Mouse (Mus musculus): ENCODE data around the gene Pold2. TPM values are rescaled to one million over a fixed set of nuclear protein-coding genes. Genes with fewer than 3 reads are reported as not detected.

Pold2 gene
- polyA plus RNA-seq, 1 experiment from 2014 or later: 72.1 TPM

GRCm38 (mm10) chr11:5855481-5855880 is 22.6 kb downstream of the Pold2 start:
- Histone ChIP-seq H3K4me1 (replicated peaks; ENCODE audit: control insufficient read depth, insufficient read depth, low read length) (no peaks in the 10 kb centered on the region), H3K27me3 (replicated peaks; ENCODE audit: control insufficient read depth, insufficient read depth, low read length) (peaks cover 4% of the 10 kb centered on the region; the same call in 1 of the 2 replicates), H3K9ac (replicated peaks; ENCODE audit: low read depth, low read length) (no peak overlapping the region), H3K36me3 (ENCODE audit: control insufficient read depth, insufficient read depth) (no peaks in the 10 kb centered on the region), H3K9me3 (ENCODE audit: control insufficient read depth, low read length) (no peaks in the 10 kb centered on the region), H3K4me2 (ENCODE audit: low read length) (no peak overlapping the region), H3K4me3 (replicated peaks; ENCODE audit: low read length) (no peak overlapping the region), H3K27ac (ENCODE audit: low read length) (no peak overlapping the region)
- ATAC-seq: no peak

- WGBS: 50% methylated on average over 1 of the region's 1 CpGs
- H3K9ac ChIP-seq (replicated peaks; ENCODE audit: low read depth, low read length): no peak overlapping the region
Measured at GRCm38 (mm10) chr11:5852314-5852713, 25.8 kb downstream of the Pold2 start.

GRCm38 (mm10) chr11:5851021-5851736 is 26.9 kb downstream of the Pold2 start:
- WGBS: 48% methylated on average over 4 of the region's 4 CpGs

More at GRCm38 (mm10) chr11:5852314-5852713, 25.8 kb downstream of the Pold2 start:
- no peak overlapping the region for H3K4me2 ChIP-seq (ENCODE audit: low read length)
- H3K4me3 ChIP-seq (replicated peaks; ENCODE audit: low read length): no peak overlapping the region
- ATAC-seq: no peak
- no peak overlapping the region for H3K27ac ChIP-seq (ENCODE audit: low read length)
- no peaks in the 10 kb centered on the region for H3K36me3 ChIP-seq (ENCODE audit: control insufficient read depth, insufficient read depth)
- no peaks in the 10 kb centered on the region for H3K9me3 ChIP-seq (ENCODE audit: control insufficient read depth, low read length)
- H3K4me1 ChIP-seq (replicated peaks; ENCODE audit: control insufficient read depth, insufficient read depth, low read length): peaks cover 13% of the 10 kb centered on the region
- H3K27me3 ChIP-seq (replicated peaks; ENCODE audit: control insufficient read depth, insufficient read depth, low read length): no peaks in the 10 kb centered on the region

GRCm38 (mm10) chr11:5850452-5850851 is 27.6 kb downstream of the Pold2 start:
- peaks cover 13% of the 10 kb centered on the region for H3K4me1 ChIP-seq (replicated peaks; ENCODE audit: control insufficient read depth, insufficient read depth, low read length)
- no peak overlapping the region for H3K4me3 ChIP-seq (replicated peaks; ENCODE audit: low read length)
- no peak overlapping the region for H3K9ac ChIP-seq (replicated peaks; ENCODE audit: low read depth, low read length)
- no peak for ATAC-seq
- H3K27me3 ChIP-seq (replicated peaks; ENCODE audit: control insufficient read depth, insufficient read depth, low read length): no peaks in the 10 kb centered on the region
- no peaks in the 10 kb centered on the region for H3K36me3 ChIP-seq (ENCODE audit: control insufficient read depth, insufficient read depth)
- no peak overlapping the region for H3K4me2 ChIP-seq (ENCODE audit: low read length)
- no peaks in the 10 kb centered on the region for H3K9me3 ChIP-seq (ENCODE audit: control insufficient read depth, low read length)
- H3K27ac ChIP-seq (ENCODE audit: low read length): no peak overlapping the region
- WGBS: 69% methylated on average over 5 of the region's 5 CpGs

More at GRCm38 (mm10) chr11:5851021-5851736, 26.9 kb downstream of the Pold2 start:
- Histone ChIP-seq H3K4me3 (replicated peaks; ENCODE audit: low read length) (no peak overlapping the region), H3K27ac (ENCODE audit: low read length) (no peak overlapping the region), H3K36me3 (ENCODE audit: control insufficient read depth, insufficient read depth) (no peaks in the 10 kb centered on the region), H3K9me3 (ENCODE audit: control insufficient read depth, low read length) (no peaks in the 10 kb centered on the region), H3K9ac (replicated peaks; ENCODE audit: low read depth, low read length) (no peak overlapping the region), H3K4me1 (replicated peaks; ENCODE audit: control insufficient read depth, insufficient read depth, low read length) (peaks cover 13% of the 10 kb centered on the region), H3K27me3 (replicated peaks; ENCODE audit: control insufficient read depth, insufficient read depth, low read length) (no peaks in the 10 kb centered on the region), H3K4me2 (ENCODE audit: low read length) (no peak overlapping the region)
- ATAC-seq: no peak

GRCm38 (mm10) chr11:5849316-5849715 is 28.8 kb downstream of the Pold2 start:
- ATAC-seq: peak; percentile 21; the same call in 1 of the 2 replicates
- H3K27me3 ChIP-seq (replicated peaks; ENCODE audit: control insufficient read depth, insufficient read depth, low read length): no peaks in the 10 kb centered on the region
- peaks cover 13% of the 10 kb centered on the region for H3K4me1 ChIP-seq (replicated peaks; ENCODE audit: control insufficient read depth, insufficient read depth, low read length)
- WGBS: 41% methylated on average over 2 of the region's 2 CpGs
- H3K4me2 ChIP-seq (ENCODE audit: low read length): no peak overlapping the region
- no peaks in the 10 kb centered on the region for H3K9me3 ChIP-seq (ENCODE audit: control insufficient read depth, low read length)
- H3K36me3 ChIP-seq (ENCODE audit: control insufficient read depth, insufficient read depth): no peaks in the 10 kb centered on the region
- H3K4me3 ChIP-seq (replicated peaks; ENCODE audit: low read length): no peak overlapping the region
- H3K27ac ChIP-seq (ENCODE audit: low read length): no peak overlapping the region; the same call in 1 of the 2 replicates
- no peak overlapping the region for H3K9ac ChIP-seq (replicated peaks; ENCODE audit: low read depth, low read length)

- H3K36me3 ChIP-seq (ENCODE audit: control insufficient read depth, insufficient read depth): no peaks in the 10 kb centered on the region
- ATAC-seq: peak; percentile 94
- H3K27ac ChIP-seq (ENCODE audit: low read length): peak overlapping the region; percentile 71
- H3K9ac ChIP-seq (replicated peaks; ENCODE audit: low read depth, low read length): no peak overlapping the region
- no peaks in the 10 kb centered on the region for H3K27me3 ChIP-seq (replicated peaks; ENCODE audit: control insufficient read depth, insufficient read depth, low read length)
- H3K4me2 ChIP-seq (ENCODE audit: low read length): no peak overlapping the region
- 12% methylated on average over 6 of the region's 6 CpGs for WGBS
- H3K4me1 ChIP-seq (replicated peaks; ENCODE audit: control insufficient read depth, insufficient read depth, low read length): peaks cover 13% of the 10 kb centered on the region
- no peaks in the 10 kb centered on the region for H3K9me3 ChIP-seq (ENCODE audit: control insufficient read depth, low read length)
- H3K4me3 ChIP-seq (replicated peaks; ENCODE audit: low read length): no peak overlapping the region
Measured at GRCm38 (mm10) chr11:5848741-5849140, 29.4 kb downstream of the Pold2 start.

- ATAC-seq: no peak
- WGBS: 80% methylated on average over 7 of the region's 7 CpGs
Measured at GRCm38 (mm10) chr11:5846639-5847345, 31.3 kb downstream of the Pold2 start.

GRCm38 (mm10) chr11:5843131-5843530 is 35.0 kb downstream of the Pold2 start:
- 77% methylated on average over 3 of the region's 3 CpGs for WGBS
- Histone ChIP-seq H3K27me3 (replicated peaks; ENCODE audit: control insufficient read depth, insufficient read depth, low read length) (no peaks in the 10 kb centered on the region), H3K36me3 (ENCODE audit: control insufficient read depth, insufficient read depth) (no peaks in the 10 kb centered on the region), H3K4me3 (replicated peaks; ENCODE audit: low read length) (no peak overlapping the region), H3K9me3 (ENCODE audit: control insufficient read depth, low read length) (no peaks in the 10 kb centered on the region), H3K4me1 (replicated peaks; ENCODE audit: control insufficient read depth, insufficient read depth, low read length) (no peaks in the 10 kb centered on the region), H3K27ac (ENCODE audit: low read length) (no peak overlapping the region), H3K4me2 (ENCODE audit: low read length) (no peak overlapping the region), H3K9ac (replicated peaks; ENCODE audit: low read depth, low read length) (no peak overlapping the region)
- no peak for ATAC-seq

More at GRCm38 (mm10) chr11:5846639-5847345, 31.3 kb downstream of the Pold2 start:
- H3K4me2 ChIP-seq (ENCODE audit: low read length): no peak overlapping the region
- H3K4me1 ChIP-seq (replicated peaks; ENCODE audit: control insufficient read depth, insufficient read depth, low read length): peaks cover 13% of the 10 kb centered on the region
- H3K9me3 ChIP-seq (ENCODE audit: control insufficient read depth, low read length): no peaks in the 10 kb centered on the region
- no peak overlapping the region for H3K9ac ChIP-seq (replicated peaks; ENCODE audit: low read depth, low read length)
- H3K27me3 ChIP-seq (replicated peaks; ENCODE audit: control insufficient read depth, insufficient read depth, low read length): no peaks in the 10 kb centered on the region
- H3K4me3 ChIP-seq (replicated peaks; ENCODE audit: low read length): no peak overlapping the region
- H3K36me3 ChIP-seq (ENCODE audit: control insufficient read depth, insufficient read depth): no peaks in the 10 kb centered on the region
- no peak overlapping the region for H3K27ac ChIP-seq (ENCODE audit: low read length)

GRCm38 (mm10) chr11:5841751-5842150 is 36.3 kb downstream of the Pold2 start:
- Histone ChIP-seq H3K4me2 (ENCODE audit: low read length) (no peak overlapping the region), H3K36me3 (ENCODE audit: control insufficient read depth, insufficient read depth) (no peaks in the 10 kb centered on the region), H3K9ac (replicated peaks; ENCODE audit: low read depth, low read length) (no peak overlapping the region), H3K4me1 (replicated peaks; ENCODE audit: control insufficient read depth, insufficient read depth, low read length) (0 out of 2 replicates have a peak, but pooled peaks cover 3% of the 10 kb centered on the region), H3K27me3 (replicated peaks; ENCODE audit: control insufficient read depth, insufficient read depth, low read length) (no peaks in the 10 kb centered on the region), H3K27ac (ENCODE audit: low read length) (no peak overlapping the region), H3K9me3 (ENCODE audit: control insufficient read depth, low read length) (no peaks in the 10 kb centered on the region), H3K4me3 (replicated peaks; ENCODE audit: low read length) (no peak overlapping the region)
- 97% methylated on average over 2 of the region's 2 CpGs for WGBS
- ATAC-seq: no peak

Data from forebrain, embryonic 16.5 days (tissue).